Mouse (Mus musculus): ENCODE measurements at regions not wholly inside any gene's neighbourhood (a gene's known extent, or its start where the extent isn't known, plus 50 kb on each side); places are given as distances from the start of the nearest gene placed in this dataset.

GRCm38 (mm10) chr15:97605791-97606190, 99.8 kb downstream of the Rpap3 start:
- H3K9ac ChIP-seq (ENCODE audit: low read depth, low read length) = no peak overlapping the region
- no peaks in the 10 kb centered on the region for H3K27me3 ChIP-seq (replicated peaks; ENCODE audit: control insufficient read depth, insufficient read depth, low read length)
- WGBS = 89% methylated on average over 7 of the region's 7 CpGs
- no peak for ATAC-seq
- no peak overlapping the region for H3K27ac ChIP-seq (ENCODE audit: low read length)
- no peaks in the 10 kb centered on the region for H3K36me3 ChIP-seq (ENCODE audit: control insufficient read depth, insufficient read depth, low read length)
- H3K9me3 ChIP-seq (ENCODE audit: control insufficient read depth, low read length) = no peaks in the 10 kb centered on the region
- H3K4me3 ChIP-seq (ENCODE audit: low read length) = no peak overlapping the region
- H3K4me2 ChIP-seq (ENCODE audit: low read depth, low read length) = no peak overlapping the region
- H3K4me1 ChIP-seq (ENCODE audit: control insufficient read depth, insufficient read depth, low read length) = peaks cover 7% of the 10 kb centered on the region; the same call in 1 of the 2 replicates

GRCm38 (mm10) chr15:97603492-97603891, 102.1 kb downstream of the Rpap3 start:
- peaks cover 7% of the 10 kb centered on the region; the same call in 1 of the 2 replicates for H3K4me1 ChIP-seq (ENCODE audit: control insufficient read depth, insufficient read depth, low read length)
- H3K27me3 ChIP-seq (replicated peaks; ENCODE audit: control insufficient read depth, insufficient read depth, low read length) = no peaks in the 10 kb centered on the region
- H3K27ac ChIP-seq (ENCODE audit: low read length) = no peak overlapping the region
- no peak overlapping the region for H3K9ac ChIP-seq (ENCODE audit: low read depth, low read length)
- no peak for ATAC-seq
- no peaks in the 10 kb centered on the region for H3K9me3 ChIP-seq (ENCODE audit: control insufficient read depth, low read length)
- 50% methylated on average over 6 of the region's 6 CpGs for WGBS
- H3K4me3 ChIP-seq (ENCODE audit: low read length) = no peak overlapping the region
- H3K4me2 ChIP-seq (ENCODE audit: low read depth, low read length) = no peak overlapping the region
- no peaks in the 10 kb centered on the region for H3K36me3 ChIP-seq (ENCODE audit: control insufficient read depth, insufficient read depth, low read length)

DNA sequence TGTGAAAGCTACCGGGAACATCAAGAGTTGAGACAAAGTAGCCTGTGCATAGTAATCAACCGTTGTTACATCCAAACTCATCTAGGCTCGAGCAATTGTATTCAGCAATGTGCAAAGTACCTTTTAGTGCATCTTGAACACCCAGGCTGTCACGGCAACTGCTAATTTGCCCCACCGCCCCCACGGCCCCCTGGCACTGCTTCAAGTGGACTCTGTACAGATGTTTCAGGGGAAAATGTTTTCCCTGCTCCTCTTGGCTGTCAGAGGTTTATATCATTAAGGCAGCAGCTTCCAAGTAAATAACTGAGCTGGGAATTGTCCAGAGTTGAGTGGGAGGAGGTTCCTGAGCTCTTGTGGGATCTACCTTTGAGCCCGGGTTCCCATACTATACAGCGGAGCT, 107.4 kb downstream of the Rpap3 start:
- WGBS = 61% methylated on average over 8 of the region's 8 CpGs

DNA sequence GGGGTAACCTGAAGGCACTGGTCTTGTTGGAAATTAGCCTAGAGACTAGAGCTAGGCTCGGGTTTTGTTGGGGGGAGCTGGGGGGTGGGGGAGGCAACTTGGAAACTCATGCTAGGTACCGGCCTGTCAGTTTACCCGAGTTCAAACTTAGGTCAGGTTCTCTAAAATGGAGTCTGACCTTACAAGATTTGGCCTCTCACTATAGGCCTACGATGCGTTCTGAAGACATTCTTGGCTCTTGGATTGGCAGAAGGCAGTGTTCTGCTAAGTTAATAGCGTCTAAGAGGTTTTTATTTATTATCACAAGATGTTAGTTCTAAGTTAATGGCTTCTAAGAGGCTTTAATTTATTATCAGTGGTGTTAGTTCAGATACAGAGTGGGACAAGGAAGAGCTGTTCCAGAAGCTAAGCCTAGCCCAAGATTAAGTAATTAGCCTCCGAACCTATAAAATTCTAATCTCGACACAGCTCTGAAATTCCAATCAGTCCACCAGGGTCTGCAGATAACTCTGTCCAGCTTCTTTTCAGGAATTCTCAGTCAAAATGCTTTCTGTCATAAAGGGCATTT, 109.0 kb downstream of the Rpap3 start:
- 46% methylated on average over 8 of the region's 8 CpGs for WGBS
- H3K9me3 ChIP-seq (ENCODE audit: control insufficient read depth, low read length) = no peaks in the 10 kb centered on the region
- 0 out of 2 replicates have a peak, but pooled peaks cover 13% of the 10 kb centered on the region for H3K4me1 ChIP-seq (ENCODE audit: control insufficient read depth, insufficient read depth, low read length)
- H3K27me3 ChIP-seq (replicated peaks; ENCODE audit: control insufficient read depth, insufficient read depth, low read length) = no peaks in the 10 kb centered on the region
- H3K9ac ChIP-seq (ENCODE audit: low read depth, low read length) = no peak overlapping the region
- H3K36me3 ChIP-seq (ENCODE audit: control insufficient read depth, insufficient read depth, low read length) = no peaks in the 10 kb centered on the region
- H3K4me3 ChIP-seq (ENCODE audit: low read length) = no peak overlapping the region
- 0 out of 2 replicates have a peak overlapping the region, but pooled peaks have one; percentile 8 for H3K4me2 ChIP-seq (ENCODE audit: low read depth, low read length)
- no peak overlapping the region for H3K27ac ChIP-seq (ENCODE audit: low read length)
- ATAC-seq = peak; percentile 31; the same call in 1 of the 2 replicates

More for the DNA sequence above, 107.4 kb downstream of the Rpap3 start:
- Histone ChIP-seq H3K4me3 (ENCODE audit: low read length) (no peak overlapping the region), H3K4me1 (ENCODE audit: control insufficient read depth, insufficient read depth, low read length) (0 out of 2 replicates have a peak, but pooled peaks cover 13% of the 10 kb centered on the region), H3K36me3 (ENCODE audit: control insufficient read depth, insufficient read depth, low read length) (no peaks in the 10 kb centered on the region), H3K27me3 (replicated peaks; ENCODE audit: control insufficient read depth, insufficient read depth, low read length) (no peaks in the 10 kb centered on the region), H3K9me3 (ENCODE audit: control insufficient read depth, low read length) (no peaks in the 10 kb centered on the region), H3K27ac (ENCODE audit: low read length) (no peak overlapping the region; the same call in 1 of the 2 replicates), H3K9ac (ENCODE audit: low read depth, low read length) (no peak overlapping the region), H3K4me2 (ENCODE audit: low read depth, low read length) (no peak overlapping the region)
- no peak for ATAC-seq

DNA sequence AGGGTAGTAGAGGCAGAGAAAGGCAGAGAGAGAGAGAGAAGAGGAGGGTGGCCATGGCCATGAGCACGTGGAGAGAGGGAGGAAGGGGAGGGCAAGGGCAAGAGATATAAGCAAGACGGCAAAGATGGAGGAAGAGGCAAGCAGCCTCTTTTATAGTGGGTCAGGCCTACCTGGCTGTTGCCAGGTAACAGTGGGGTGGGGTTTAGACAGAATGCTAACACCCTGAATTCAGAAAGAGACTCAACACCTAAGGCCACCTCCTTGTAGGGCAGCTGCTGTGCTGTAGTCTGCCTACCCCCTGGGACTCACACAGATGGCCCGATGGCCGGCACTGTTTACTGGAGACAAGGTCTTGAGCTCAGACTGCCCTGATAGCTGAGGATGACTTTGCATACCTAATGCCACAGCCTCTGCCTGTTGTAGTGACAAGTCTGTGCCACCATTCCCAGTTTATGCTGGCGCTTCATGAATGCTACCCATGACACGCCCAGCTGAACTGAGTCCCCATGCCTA, 110.3 kb downstream of the Rpap3 start:
- Histone ChIP-seq H3K4me3 (ENCODE audit: low read length) (no peak overlapping the region), H3K27ac (ENCODE audit: low read length) (no peak overlapping the region), H3K9ac (ENCODE audit: low read depth, low read length) (no peak overlapping the region), H3K4me2 (ENCODE audit: low read depth, low read length) (no peak overlapping the region), H3K4me1 (ENCODE audit: control insufficient read depth, insufficient read depth, low read length) (0 out of 2 replicates have a peak, but pooled peaks cover 13% of the 10 kb centered on the region), H3K9me3 (ENCODE audit: control insufficient read depth, low read length) (no peaks in the 10 kb centered on the region), H3K36me3 (ENCODE audit: control insufficient read depth, insufficient read depth, low read length) (no peaks in the 10 kb centered on the region), H3K27me3 (replicated peaks; ENCODE audit: control insufficient read depth, insufficient read depth, low read length) (no peaks in the 10 kb centered on the region)
- no peak for ATAC-seq
- WGBS = 70% methylated on average over 6 of the region's 6 CpGs

- 56% methylated on average over 11 of the region's 11 CpGs for WGBS
- H3K9ac ChIP-seq (ENCODE audit: low read depth, low read length) = no peak overlapping the region
- H3K27me3 ChIP-seq (replicated peaks; ENCODE audit: control insufficient read depth, insufficient read depth, low read length) = no peaks in the 10 kb centered on the region
Measured at GRCm38 (mm10) chr15:97593781-97594600, 111.6 kb downstream of the Rpap3 start.

DNA sequence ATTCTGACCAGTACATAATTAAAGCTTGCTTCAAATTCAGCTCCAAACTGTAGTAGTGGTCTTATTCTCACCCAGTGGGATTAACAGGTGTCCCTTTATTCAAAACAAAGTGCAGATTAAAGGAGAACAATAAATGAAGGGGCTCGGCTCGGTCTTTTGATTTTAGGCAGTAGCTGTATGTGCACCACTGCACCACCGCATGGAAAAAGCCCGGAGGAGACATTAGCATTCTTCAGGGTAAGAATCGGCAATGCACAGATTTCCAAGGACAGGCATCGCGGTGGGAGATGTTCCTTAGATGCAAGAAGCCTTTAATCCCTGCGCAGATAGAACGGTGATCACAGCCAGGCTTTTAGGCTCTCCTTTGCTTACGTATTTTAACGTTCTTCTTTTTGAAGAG, 112.8 kb downstream of the Rpap3 start:
- Histone ChIP-seq H3K36me3 (ENCODE audit: control insufficient read depth, insufficient read depth, low read length) (no peaks in the 10 kb centered on the region), H3K27me3 (replicated peaks; ENCODE audit: control insufficient read depth, insufficient read depth, low read length) (no peaks in the 10 kb centered on the region), H3K4me3 (ENCODE audit: low read length) (no peak overlapping the region), H3K27ac (ENCODE audit: low read length) (no peak overlapping the region), H3K4me2 (ENCODE audit: low read depth, low read length) (no peak overlapping the region), H3K9ac (ENCODE audit: low read depth, low read length) (no peak overlapping the region), H3K9me3 (ENCODE audit: control insufficient read depth, low read length) (no peaks in the 10 kb centered on the region), H3K4me1 (ENCODE audit: control insufficient read depth, insufficient read depth, low read length) (0 out of 2 replicates have a peak, but pooled peaks cover 10% of the 10 kb centered on the region)
- 85% methylated on average over 11 of the region's 11 CpGs for WGBS
- no peak for ATAC-seq

More at GRCm38 (mm10) chr15:97593781-97594600, 111.6 kb downstream of the Rpap3 start:
- Histone ChIP-seq H3K4me2 (ENCODE audit: low read depth, low read length) (no peak overlapping the region), H3K4me3 (ENCODE audit: low read length) (no peak overlapping the region), H3K9me3 (ENCODE audit: control insufficient read depth, low read length) (no peaks in the 10 kb centered on the region), H3K27ac (ENCODE audit: low read length) (peak overlapping the region; percentile 5), H3K36me3 (ENCODE audit: control insufficient read depth, insufficient read depth, low read length) (no peaks in the 10 kb centered on the region), H3K4me1 (ENCODE audit: control insufficient read depth, insufficient read depth, low read length) (0 out of 2 replicates have a peak, but pooled peaks cover 13% of the 10 kb centered on the region)
- ATAC-seq = no peak

- Histone ChIP-seq H3K27ac (ENCODE audit: low read length) (no peak overlapping the region), H3K9me3 (ENCODE audit: control insufficient read depth, low read length) (no peaks in the 10 kb centered on the region), H3K9ac (ENCODE audit: low read depth, low read length) (no peak overlapping the region), H3K4me1 (ENCODE audit: control insufficient read depth, insufficient read depth, low read length) (0 out of 2 replicates have a peak, but pooled peaks cover 4% of the 10 kb centered on the region), H3K36me3 (ENCODE audit: control insufficient read depth, insufficient read depth, low read length) (no peaks in the 10 kb centered on the region), H3K27me3 (replicated peaks; ENCODE audit: control insufficient read depth, insufficient read depth, low read length) (no peaks in the 10 kb centered on the region), H3K4me3 (ENCODE audit: low read length) (no peak overlapping the region), H3K4me2 (ENCODE audit: low read depth, low read length) (no peak overlapping the region)
- WGBS = 66% methylated on average over 4 of the region's 4 CpGs
- no peak for ATAC-seq
Measured at GRCm38 (mm10) chr15:97591406-97591805, 114.2 kb downstream of the Rpap3 start.

DNA sequence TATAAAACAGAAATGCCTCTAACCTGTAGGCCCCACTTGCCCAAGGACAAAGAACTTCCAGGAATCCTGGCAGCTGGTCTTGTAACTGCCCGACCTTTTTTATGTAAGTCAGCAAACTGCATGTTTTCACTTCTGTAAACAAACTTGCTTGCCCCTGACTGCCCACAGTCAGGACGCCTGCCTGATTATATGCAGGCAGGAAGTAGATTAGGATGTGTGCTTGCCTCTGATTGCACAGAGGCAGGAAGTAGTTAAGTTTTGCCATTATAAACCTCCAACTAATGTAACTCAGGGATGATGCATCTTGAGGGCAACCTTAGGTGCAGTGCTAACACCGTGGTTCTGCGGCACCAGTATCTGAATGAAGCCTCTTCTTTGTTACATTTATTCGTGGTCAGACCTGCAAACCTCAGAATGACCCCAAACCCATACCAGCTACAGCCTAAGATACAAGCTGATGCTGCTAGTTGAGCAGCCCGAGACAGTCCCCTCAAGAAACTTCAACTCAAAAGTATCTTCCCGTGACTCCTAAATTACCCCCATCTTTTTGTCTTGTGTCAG, 114.8 kb downstream of the Rpap3 start:
- H3K9ac ChIP-seq (ENCODE audit: low read depth, low read length) = no peak overlapping the region
- H3K27me3 ChIP-seq (replicated peaks; ENCODE audit: control insufficient read depth, insufficient read depth, low read length) = no peaks in the 10 kb centered on the region
- 56% methylated on average over 7 of the region's 7 CpGs for WGBS
- no peaks in the 10 kb centered on the region for H3K9me3 ChIP-seq (ENCODE audit: control insufficient read depth, low read length)
- no peak overlapping the region for H3K27ac ChIP-seq (ENCODE audit: low read length)
- no peaks in the 10 kb centered on the region for H3K4me1 ChIP-seq (ENCODE audit: control insufficient read depth, insufficient read depth, low read length)
- peak; percentile 52; the same call in 1 of the 2 replicates for ATAC-seq
- H3K4me2 ChIP-seq (ENCODE audit: low read depth, low read length) = no peak overlapping the region
- H3K36me3 ChIP-seq (ENCODE audit: control insufficient read depth, insufficient read depth, low read length) = no peaks in the 10 kb centered on the region
- no peak overlapping the region for H3K4me3 ChIP-seq (ENCODE audit: low read length)
